Mouse (Mus musculus) embryonic facial prominence, embryonic 12.5 days (tissue): ENCODE results near the gene Xpo4. TPM values are rescaled to one million over a fixed set of nuclear protein-coding genes. Genes with fewer than 3 reads are reported as not detected.
A peak's percentile ranks its signal among the peaks of the same experiment; 100 is the strongest.

Source experiments
- ATAC-seq: fragments of 200-750 bp; cut with Nextera tagmentation; 2 replicates; pipeline ENCODE4 v1.8.0; 2017; ENCODE audit not compliant: insufficient number of reproducible peaks, insufficient read depth, low FRiP score, low TSS enrichment
- H3K27ac ChIP-seq: fragments of 300-500 bp; sonication (generic); 2 replicates; pipeline ENCODE4 v1.5.1; 2016; ENCODE audit warnings: mild to moderate bottlenecking
- H3K27me3 ChIP-seq: fragments of 300-500 bp; sonication (generic); 2 replicates; pipeline ENCODE4 v1.6.1; 2016; ENCODE audit warnings: mild to moderate bottlenecking, moderate library complexity
- H3K36me3 ChIP-seq: fragments of 300-500 bp; sonication (generic); 2 replicates; pipeline ENCODE4 v1.6.1; 2016; ENCODE audit warnings: mild to moderate bottlenecking
- H3K4me1 ChIP-seq: fragments of 300-500 bp; sonication (generic); 2 replicates; pipeline ENCODE4 v1.6.1; 2016
- H3K4me2 ChIP-seq: fragments of 300-500 bp; sonication (generic); replicated peaks from 2 replicates; pipeline ENCODE4 v1.6.1; 2016; ENCODE audit warnings: mild to moderate bottlenecking, moderate library complexity
- H3K4me3 ChIP-seq: fragments of 300-500 bp; sonication (generic); 2 replicates; pipeline ENCODE4 v1.5.1; 2016; ENCODE audit warnings: mild to moderate bottlenecking
- H3K9ac ChIP-seq: fragments of 300-500 bp; sonication (generic); 2 replicates; pipeline ENCODE4 v1.6.1; 2016; ENCODE audit warnings: mild to moderate bottlenecking, moderate library complexity
- H3K9me3 ChIP-seq: fragments of 300-500 bp; sonication (generic); 2 replicates; pipeline ENCODE4 v1.6.1; 2016; ENCODE audit warnings: mild to moderate bottlenecking, moderate library complexity
- WGBS: fragments of 180-500 bp; shearing (Covaris S2); methylation state at CpG from one replicate; pipeline ENCODE4 v1.1.7; 2016; 5-methylcytosine and 5-hydroxymethylcytosine counted together
- polyA plus RNA-seq: library from polyadenylated mRNA; unstranded; fragments of >200 nt; fragmentation: Nextera tagmentation; extraction: Ambion mirVana; gene quantifications from 2 replicates; pipeline ENCODE4 v1.2.1, GENCODE M21; 2016

Gene Xpo4
- 31.6 and 32.7 TPM in 2 replicates for polyA plus RNA-seq

- no peaks in the 10 kb centered on the region for H3K36me3 ChIP-seq
- peak within 1 kb of the TSS; percentile 91 for H3K4me3 ChIP-seq
- H3K4me1 ChIP-seq = peaks cover 4% of the 10 kb centered on the region
- peak within 1 kb of the TSS; percentile 86 for H3K4me2 ChIP-seq
- no peaks in the 10 kb centered on the region for H3K27me3 ChIP-seq
- H3K9me3 ChIP-seq = no peaks in the 10 kb centered on the region
- ATAC-seq = peak; percentile 93
- under 1% methylated on average over 80 of the region's 80 CpGs for WGBS
- peak within 1 kb of the TSS; percentile 98 for H3K27ac ChIP-seq
- peak within 1 kb of the TSS; percentile 80 for H3K9ac ChIP-seq
Observed at GRCm38 (mm10) chr14:57664822-57665627, at the start of gene Xpo4. Gene Xpo4 (minus strand): TSS chr14:57665430.

- no peak overlapping the region for H3K4me3 ChIP-seq
- ATAC-seq = no peak
- no peaks in the 10 kb centered on the region for H3K9me3 ChIP-seq
- WGBS = 96% methylated on average over 1 of the region's 1 CpGs
- H3K27ac ChIP-seq = no peak overlapping the region
- H3K4me1 ChIP-seq = peaks cover under 1% of the 10 kb centered on the region; the same call in 1 of the 2 replicates
- H3K36me3 ChIP-seq = peaks cover 20% of the 10 kb centered on the region
- no peak overlapping the region for H3K4me2 ChIP-seq
- H3K27me3 ChIP-seq = no peaks in the 10 kb centered on the region
- H3K9ac ChIP-seq = no peak overlapping the region
Observed at GRCm38 (mm10) chr14:57712884-57713283, 47.7 kb upstream of the Xpo4 start.

GRCm38 (mm10) chr14:57711059-57711458, 45.8 kb upstream of the Xpo4 start:
- Histone ChIP-seq H3K9me3 (no peaks in the 10 kb centered on the region), H3K27me3 (no peaks in the 10 kb centered on the region), H3K36me3 (peaks cover 10% of the 10 kb centered on the region; the same call in 1 of the 2 replicates), H3K27ac (no peak overlapping the region), H3K4me3 (no peak overlapping the region), H3K9ac (no peak overlapping the region), H3K4me1 (peaks cover 12% of the 10 kb centered on the region), H3K4me2 (no peak overlapping the region)
- no peak for ATAC-seq
- 81% methylated on average over 6 of the region's 6 CpGs for WGBS

GRCm38 (mm10) chr14:57709171-57709570, 43.9 kb upstream of the Xpo4 start:
- H3K27ac ChIP-seq = no peak overlapping the region
- no peak for ATAC-seq
- WGBS = 66% methylated on average over 10 of the region's 10 CpGs

GRCm38 (mm10) chr14:57708580-57708979, 43.4 kb upstream of the Xpo4 start:
- Histone ChIP-seq H3K36me3 (peaks cover 21% of the 10 kb centered on the region), H3K9me3 (no peaks in the 10 kb centered on the region), H3K4me3 (no peak overlapping the region), H3K27ac (no peak overlapping the region), H3K4me2 (no peak overlapping the region), H3K9ac (no peak overlapping the region), H3K27me3 (no peaks in the 10 kb centered on the region), H3K4me1 (peaks cover 12% of the 10 kb centered on the region)
- WGBS = 87% methylated on average over 7 of the region's 7 CpGs
- no peak for ATAC-seq

More at GRCm38 (mm10) chr14:57709171-57709570, 43.9 kb upstream of the Xpo4 start:
- Histone ChIP-seq H3K4me1 (peaks cover 12% of the 10 kb centered on the region), H3K36me3 (peaks cover 20% of the 10 kb centered on the region), H3K4me3 (no peak overlapping the region), H3K9me3 (no peaks in the 10 kb centered on the region), H3K27me3 (no peaks in the 10 kb centered on the region), H3K4me2 (no peak overlapping the region), H3K9ac (no peak overlapping the region)

GRCm38 (mm10) chr14:57707100-57707893, 42.1 kb upstream of the Xpo4 start:
- Histone ChIP-seq H3K4me1 (peaks cover 12% of the 10 kb centered on the region), H3K36me3 (peaks cover 25% of the 10 kb centered on the region), H3K4me3 (no peak overlapping the region), H3K4me2 (no peak overlapping the region), H3K27me3 (no peaks in the 10 kb centered on the region), H3K9me3 (no peaks in the 10 kb centered on the region), H3K9ac (no peak overlapping the region; the same call in 1 of the 2 replicates), H3K27ac (peak overlapping the region; percentile 60)
- ATAC-seq = no peak
- WGBS = 50% methylated on average over 18 of the region's 18 CpGs

- Histone ChIP-seq H3K27me3 (no peaks in the 10 kb centered on the region), H3K9me3 (no peaks in the 10 kb centered on the region), H3K4me3 (no peak overlapping the region), H3K27ac (no peak overlapping the region), H3K4me2 (no peak overlapping the region), H3K36me3 (peaks cover 25% of the 10 kb centered on the region), H3K4me1 (peaks cover 16% of the 10 kb centered on the region), H3K9ac (no peak overlapping the region)
- WGBS = 80% methylated on average over 4 of the region's 4 CpGs
- no peak for ATAC-seq
Observed at GRCm38 (mm10) chr14:57706760-57707099, 41.5 kb upstream of the Xpo4 start.

GRCm38 (mm10) chr14:57705759-57706158, 40.5 kb upstream of the Xpo4 start:
- Histone ChIP-seq H3K9me3 (no peaks in the 10 kb centered on the region), H3K4me3 (no peak overlapping the region), H3K9ac (no peak overlapping the region), H3K4me2 (no peak overlapping the region), H3K4me1 (peaks cover 16% of the 10 kb centered on the region), H3K36me3 (peaks cover 25% of the 10 kb centered on the region), H3K27me3 (no peaks in the 10 kb centered on the region), H3K27ac (no peak overlapping the region)
- no peak for ATAC-seq
- 87% methylated on average over 4 of the region's 4 CpGs for WGBS

- Histone ChIP-seq H3K27me3 (no peaks in the 10 kb centered on the region), H3K27ac (no peak overlapping the region), H3K9ac (no peak overlapping the region), H3K4me1 (peaks cover 16% of the 10 kb centered on the region), H3K9me3 (no peaks in the 10 kb centered on the region), H3K36me3 (peaks cover 31% of the 10 kb centered on the region), H3K4me3 (no peak overlapping the region), H3K4me2 (no peak overlapping the region)
- ATAC-seq = no peak
- 90% methylated on average over 4 of the region's 4 CpGs for WGBS
Observed at GRCm38 (mm10) chr14:57705075-57705474, 39.8 kb upstream of the Xpo4 start.

GRCm38 (mm10) chr14:57701915-57702477, 36.8 kb upstream of the Xpo4 start:
- 43% methylated on average over 12 of the region's 12 CpGs for WGBS
- peak overlapping the region; percentile 63; the same call in 1 of the 2 replicates for H3K27ac ChIP-seq

GRCm38 (mm10) chr14:57699461-57699970, 34.3 kb upstream of the Xpo4 start:
- peaks cover 4% of the 10 kb centered on the region; the same call in 1 of the 2 replicates for H3K4me1 ChIP-seq
- no peaks in the 10 kb centered on the region for H3K27me3 ChIP-seq
- no peak overlapping the region for H3K27ac ChIP-seq
- H3K4me2 ChIP-seq = no peak overlapping the region
- ATAC-seq = no peak
- no peaks in the 10 kb centered on the region for H3K9me3 ChIP-seq
- H3K4me3 ChIP-seq = no peak overlapping the region
- WGBS = 96% methylated on average over 33 of the region's 33 CpGs
- peaks cover 59% of the 10 kb centered on the region for H3K36me3 ChIP-seq
- H3K9ac ChIP-seq = no peak overlapping the region

More at GRCm38 (mm10) chr14:57701915-57702477, 36.8 kb upstream of the Xpo4 start:
- no peak overlapping the region for H3K9ac ChIP-seq
- H3K4me1 ChIP-seq = peaks cover 7% of the 10 kb centered on the region; the same call in 1 of the 2 replicates
- no peak for ATAC-seq
- no peak overlapping the region for H3K4me2 ChIP-seq
- no peak overlapping the region for H3K4me3 ChIP-seq
- H3K36me3 ChIP-seq = peaks cover 48% of the 10 kb centered on the region
- no peaks in the 10 kb centered on the region for H3K27me3 ChIP-seq
- no peaks in the 10 kb centered on the region for H3K9me3 ChIP-seq
